Mouse (Mus musculus) cerebellum, postnatal 25 days (tissue): ENCODE data around the gene Cd5l.
"Not testable (repeated sequence)": the region's sequence is repeated elsewhere in the genome, so short reads cannot be mapped to it uniquely, and the experiment has no call there.

Experiments used
- DNase-seq, 2 experiments: peaks; one replicate each; pipeline ENCODE4 v3.0.0; 2021; ENCODE audit warnings: mixed read lengths in 2 of 2

The Cd5l gene

GRCm38 (mm10) chr3:87357581-87357980 is at the start of gene Cd5l:
Gene Cd5l, plus strand, starts transcription at chr3:87357881.
- no peak for DNase-seq

- DNase-seq = no peak
Measured at GRCm38 (mm10) chr3:87309922-87310321, 47.8 kb upstream of the Cd5l start.

GRCm38 (mm10) chr3:87322557-87322956 is 35.1 kb upstream of the Cd5l start:
- DNase-seq = no peak

GRCm38 (mm10) chr3:87323778-87324177 is 33.9 kb upstream of the Cd5l start:
- DNase-seq = no peak

GRCm38 (mm10) chr3:87337899-87338298 is 19.8 kb upstream of the Cd5l start:
- DNase-seq = no peak

- DNase-seq = not testable (repeated sequence)
Measured at GRCm38 (mm10) chr3:87350992-87351391, 6.7 kb upstream of the Cd5l start.

GRCm38 (mm10) chr3:87359215-87359614 is 1.5 kb downstream of the Cd5l start:
- no peak for DNase-seq

GRCm38 (mm10) chr3:87360466-87360865 is 2.8 kb downstream of the Cd5l start:
- no peak for DNase-seq

- no peak for DNase-seq
Measured at GRCm38 (mm10) chr3:87365691-87366090, 8.0 kb downstream of the Cd5l start.

- DNase-seq = no peak
Measured at GRCm38 (mm10) chr3:87367511-87367910, 9.8 kb downstream of the Cd5l start.

- DNase-seq = no peak
Measured at GRCm38 (mm10) chr3:87369181-87369580, 11.5 kb downstream of the Cd5l start.

- no peak for DNase-seq
Measured at GRCm38 (mm10) chr3:87376195-87377165, 18.8 kb downstream of the Cd5l start, which contains the start of gene Fcrl1. Gene Fcrl1, plus strand, starts transcription at chr3:87376387.

GRCm38 (mm10) chr3:87377228-87377627 is 19.5 kb downstream of the Cd5l start:
- DNase-seq = no peak

- no peak for DNase-seq
Measured at GRCm38 (mm10) chr3:87377719-87378118, 20.0 kb downstream of the Cd5l start.

- not testable (repeated sequence) for DNase-seq
Measured at GRCm38 (mm10) chr3:87379641-87380315, 22.1 kb downstream of the Cd5l start.

- DNase-seq = no peak
Measured at GRCm38 (mm10) chr3:87381806-87382712, 24.4 kb downstream of the Cd5l start.

GRCm38 (mm10) chr3:87383308-87383707 is 25.6 kb downstream of the Cd5l start:
- no peak for DNase-seq

GRCm38 (mm10) chr3:87385105-87385504 is 27.4 kb downstream of the Cd5l start:
- no peak for DNase-seq

- DNase-seq = no peak
Measured at GRCm38 (mm10) chr3:87390935-87391334, 33.3 kb downstream of the Cd5l start.

GRCm38 (mm10) chr3:87398809-87399208 is 41.1 kb downstream of the Cd5l start:
- DNase-seq = no peak

- DNase-seq = no peak
Measured at GRCm38 (mm10) chr3:87399906-87400305, 42.2 kb downstream of the Cd5l start.

GRCm38 (mm10) chr3:87401321-87401720 is 43.6 kb downstream of the Cd5l start:
- DNase-seq = no peak

GRCm38 (mm10) chr3:87408171-87408570 is 50.5 kb downstream of the Cd5l start:
- no peak for DNase-seq
